Mouse (Mus musculus) lung, postnatal 0 days (tissue): ENCODE results near the gene Rpl21.

ENCODE experiments used
- CTCF ChIP-seq: IDR thresholded peaks from 2 replicates; pipeline ENCODE4 v1.5.1; 2016; ENCODE audit warnings: antibody characterized with exemption, mild to moderate bottlenecking
- EP300 ChIP-seq: IDR thresholded peaks from 2 replicates; pipeline ENCODE4 v1.6.1; 2016; ENCODE audit warnings: antibody characterized with exemption, mild to moderate bottlenecking, control low read depth

DNA sequence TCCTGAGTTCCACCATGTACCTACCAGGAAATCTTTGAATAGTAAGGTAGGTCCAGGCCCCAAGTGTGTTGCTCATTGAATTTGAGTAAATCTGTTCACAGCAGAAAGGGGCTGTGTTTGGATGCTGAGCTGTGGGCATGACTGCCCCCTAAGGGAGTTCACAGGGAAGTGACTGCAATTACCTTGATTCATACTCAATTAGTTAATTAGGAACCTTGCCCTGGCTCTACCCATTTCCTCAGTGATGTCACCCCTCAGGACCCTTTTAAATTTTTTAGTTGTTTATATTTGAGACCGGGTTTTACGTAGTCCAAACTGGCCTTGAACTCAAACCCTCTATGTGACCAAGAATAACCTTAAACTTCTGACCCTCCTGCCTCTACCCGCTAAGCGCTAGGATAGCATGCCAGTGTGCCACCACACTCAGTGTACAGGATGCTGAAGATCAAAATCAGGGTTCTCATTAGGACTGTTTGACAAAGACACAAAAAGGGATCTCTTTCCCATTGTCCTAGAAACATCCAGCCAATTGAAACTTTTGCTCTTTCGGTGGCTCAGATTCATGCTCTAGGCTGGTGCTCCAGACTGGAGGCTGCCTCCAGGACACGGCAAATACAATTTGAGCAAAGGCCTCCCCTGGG is 11.7 kb downstream of the Rpl21 start:
- TF ChIP-seq CTCF = peak; percentile 61
- peak; percentile 30; the same call in 1 of the 2 replicates for TF ChIP-seq EP300
